Mouse (Mus musculus): ENCODE measurements around the gene Cntd1.
"Not testable (repeated sequence)": the region's sequence is repeated elsewhere in the genome, so short reads cannot be mapped to it uniquely, and the experiment has no call there.

Gene Cntd1

DNA sequence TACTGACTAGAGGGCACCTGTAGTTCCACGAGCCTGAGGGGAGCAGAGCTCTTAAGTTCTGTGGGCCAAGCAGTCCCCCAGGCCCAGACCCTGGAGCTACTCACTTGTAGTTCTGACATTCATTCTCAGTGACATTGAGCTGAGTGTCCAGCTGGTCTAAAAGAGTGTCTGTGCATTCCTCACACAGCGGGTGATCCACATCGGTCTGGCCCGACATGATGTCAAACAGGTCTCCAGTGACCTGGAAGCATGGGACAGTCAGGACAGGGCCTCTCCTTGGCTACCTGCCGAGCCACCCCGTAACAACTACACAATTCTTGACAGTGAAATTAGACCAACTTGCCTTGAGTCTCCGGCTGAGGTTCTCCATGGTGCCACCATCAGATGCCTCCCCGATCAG lies 16.4 kb downstream of the Cntd1 start:
- no peak for DNase-seq

DNA sequence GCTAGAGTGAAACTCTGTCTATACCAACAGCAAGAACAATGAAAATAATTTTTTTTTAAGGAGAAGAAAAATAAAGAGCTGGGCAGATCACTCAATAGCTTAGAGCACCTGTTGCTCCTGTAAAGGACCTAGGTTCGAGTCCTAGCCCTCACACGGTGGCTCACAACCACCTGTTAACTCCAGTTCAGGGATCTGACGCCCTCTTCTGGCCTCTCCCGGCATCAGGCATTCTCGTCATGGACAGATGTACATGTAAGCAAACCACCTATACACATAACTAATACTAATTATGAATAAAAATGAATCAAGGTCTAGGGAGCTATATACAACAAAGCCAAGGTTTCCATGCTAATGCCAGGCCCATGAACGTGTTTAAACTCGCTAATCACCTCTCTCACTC lies 22.1 kb downstream of the Cntd1 start:
- DNase-seq: no peak

DNA sequence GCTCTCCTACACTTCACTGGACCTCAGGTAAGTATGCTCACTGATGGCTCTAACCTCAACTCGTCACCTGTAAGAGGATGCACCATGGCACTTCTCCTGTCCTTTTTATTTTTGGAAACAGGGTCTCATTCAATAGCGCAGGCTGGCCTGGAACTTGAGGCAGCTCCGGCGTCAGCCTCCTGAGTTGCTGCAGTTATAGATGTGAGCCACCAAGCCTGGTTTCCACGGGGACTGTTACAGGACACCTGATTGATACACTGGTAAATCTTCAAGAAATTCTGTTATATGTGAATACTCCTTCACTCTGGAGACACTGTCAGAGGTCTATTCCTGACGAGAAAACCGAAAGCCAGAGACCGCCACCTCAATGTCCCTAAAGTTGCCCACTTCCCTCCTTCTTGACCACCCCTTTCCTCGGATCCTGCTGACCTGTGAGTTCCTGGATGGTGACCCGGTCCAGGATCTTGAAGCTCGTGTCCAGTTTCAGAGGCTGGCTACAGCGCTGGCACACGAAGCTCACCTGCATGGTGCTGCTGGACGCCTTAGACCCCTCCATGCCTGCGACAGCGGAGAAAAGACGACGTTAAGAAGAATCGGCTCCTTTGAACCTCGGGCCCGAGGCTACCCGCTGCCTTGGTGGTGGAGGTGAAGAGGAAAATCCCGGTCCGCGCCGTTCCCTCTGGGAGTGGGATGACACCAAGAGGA lies 22.6 kb downstream of the Cntd1 start:
- DNase-seq: no peak

DNA sequence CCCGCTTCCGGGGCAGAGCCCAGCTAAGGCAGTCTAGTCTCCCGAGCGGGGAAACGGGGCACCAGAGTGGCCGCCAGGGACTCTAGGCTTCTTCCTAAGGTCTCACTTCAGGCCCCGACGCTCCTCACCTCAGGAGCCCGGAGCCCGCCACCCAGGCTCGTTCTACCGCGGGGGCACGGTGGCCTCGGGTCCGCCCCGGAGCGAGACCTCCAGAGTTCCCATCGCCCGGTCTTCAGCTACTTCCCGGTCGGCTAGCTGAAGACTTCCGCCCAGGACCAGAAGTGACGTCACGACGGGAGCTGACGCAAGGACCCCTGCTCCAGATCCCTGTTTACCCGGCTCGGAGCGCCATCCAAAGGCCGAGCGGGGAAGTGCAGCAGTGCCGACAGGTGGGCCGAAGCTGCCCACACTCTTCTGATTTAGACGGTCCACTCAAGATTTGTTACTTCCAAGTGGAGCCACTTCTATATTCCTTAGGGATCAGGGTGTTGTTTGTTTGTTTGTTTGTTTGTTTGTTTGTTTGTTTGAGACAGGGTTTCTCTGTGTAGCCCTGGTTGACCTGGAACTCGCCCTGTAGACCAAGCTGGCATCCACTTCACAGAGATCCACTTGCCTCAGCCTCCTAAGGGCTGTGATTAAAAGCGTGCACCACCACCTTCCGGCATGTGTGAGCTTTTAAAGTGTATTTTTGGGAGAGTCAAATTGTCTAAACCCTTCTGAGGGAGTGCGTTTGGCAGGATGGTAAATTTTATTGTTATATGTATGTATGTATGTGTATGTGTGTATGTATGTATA lies 23.4 kb downstream of the Cntd1 start, which contains the start of gene Becn1:
TSS of gene Becn1 (minus strand) at position 283 of the 795 bp plus-strand sequence.
- DNase-seq: peak; percentile 99

DNA sequence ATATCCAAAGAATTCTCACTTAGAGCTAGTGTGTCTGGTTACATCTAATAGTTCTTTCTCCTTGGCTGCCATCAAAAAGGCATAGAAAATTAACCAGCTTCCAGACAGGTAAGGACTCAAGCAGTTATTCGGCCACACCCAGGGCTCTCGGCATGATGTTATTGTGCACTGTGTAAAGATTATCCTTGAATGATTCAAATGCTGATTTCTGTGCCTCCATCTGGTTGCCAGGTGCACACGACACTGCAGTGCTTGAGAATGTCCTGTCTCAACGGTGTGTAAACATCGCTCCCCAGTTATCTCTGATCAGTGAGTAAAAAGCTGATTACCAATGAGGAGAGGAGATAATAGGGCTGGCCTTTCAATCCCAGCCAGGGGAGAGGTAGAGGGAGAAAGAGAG lies 28.9 kb downstream of the Cntd1 start:
- DNase-seq: no peak

DNA sequence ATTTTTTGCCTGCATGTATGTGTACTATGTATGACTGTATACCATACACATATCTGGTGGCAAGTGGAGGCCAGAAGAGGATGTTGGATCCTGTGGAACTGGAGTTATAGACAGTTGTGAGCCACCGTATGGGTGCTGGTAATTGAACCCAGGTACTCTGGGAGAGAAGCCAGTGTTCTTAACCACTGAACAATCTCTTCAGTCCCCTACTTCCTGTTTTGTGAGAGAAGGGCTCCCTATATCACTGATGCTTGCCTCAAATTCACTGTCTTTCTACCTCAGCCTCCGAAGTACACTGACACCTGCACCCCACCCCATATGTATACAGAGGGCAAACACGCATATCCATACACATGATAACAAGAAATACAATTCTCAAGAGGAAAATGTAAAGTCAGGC lies 32.3 kb downstream of the Cntd1 start:
- DNase-seq: no peak

DNA sequence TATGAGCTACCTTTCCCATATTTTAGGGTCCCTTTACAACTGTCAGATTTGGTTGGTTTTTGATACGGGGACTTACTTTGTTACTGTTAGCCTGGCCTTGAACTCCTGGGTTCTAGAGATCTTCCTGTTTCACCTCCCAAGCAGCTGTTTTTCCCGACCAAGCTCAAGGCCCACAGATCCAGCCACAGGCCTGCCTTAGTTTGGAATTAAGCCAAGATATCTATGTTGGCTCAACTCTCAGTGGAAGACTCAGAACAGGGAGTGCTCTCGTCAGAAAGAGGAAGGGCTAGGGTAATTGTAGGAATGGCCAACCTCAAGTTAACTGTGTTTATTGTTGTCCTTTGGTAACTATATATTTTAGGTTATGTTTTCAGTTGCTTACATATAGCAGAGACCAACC lies 33.3 kb downstream of the Cntd1 start:
- DNase-seq: no peak

DNA sequence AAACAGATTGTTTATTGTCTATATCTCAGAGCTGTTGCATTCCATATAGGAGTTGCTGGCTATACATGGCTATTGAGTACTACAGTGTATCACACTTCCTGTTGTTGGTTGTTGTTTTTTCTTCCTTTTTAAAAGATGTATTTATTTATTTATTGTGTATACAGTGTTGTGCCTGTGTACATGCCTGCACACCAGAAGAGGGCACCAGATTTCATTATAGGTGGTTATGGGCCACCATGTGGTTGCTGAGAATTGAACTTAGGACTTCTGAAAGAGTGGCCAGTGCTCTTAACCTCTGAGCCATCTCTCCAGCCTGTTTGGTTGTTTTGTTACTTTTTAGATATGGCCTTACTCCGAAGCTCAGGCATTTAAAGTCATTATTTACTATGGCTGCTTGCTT lies 35.8 kb downstream of the Cntd1 start:
- no peak for DNase-seq

DNA sequence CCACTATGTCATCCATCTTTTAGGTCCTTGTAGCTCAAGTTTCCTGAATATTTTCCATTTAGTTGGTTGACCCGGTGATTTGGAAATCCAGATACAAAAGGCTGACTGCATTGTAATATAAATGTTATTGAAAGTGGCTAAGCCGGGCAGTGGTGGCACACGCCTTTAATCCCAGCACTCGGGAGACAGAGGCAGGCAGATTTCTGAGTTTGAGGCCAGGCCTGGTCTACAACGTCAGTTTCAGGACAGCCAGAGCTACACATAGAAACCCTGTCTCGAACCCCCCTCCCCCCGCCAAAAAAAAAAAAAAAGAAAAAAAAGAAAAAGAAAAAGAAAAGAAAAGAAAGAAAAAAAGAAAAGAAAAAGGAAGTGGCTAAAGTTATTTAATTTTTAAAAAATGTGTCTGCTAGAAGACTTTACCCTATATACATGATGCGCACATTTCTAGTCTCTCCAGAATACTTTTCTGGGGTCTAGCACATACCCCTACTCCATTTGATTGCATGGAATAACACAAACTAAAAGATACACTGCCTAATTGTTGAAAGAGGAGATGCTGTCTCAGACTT lies 36.4 kb downstream of the Cntd1 start:
- DNase-seq: no peak

DNA sequence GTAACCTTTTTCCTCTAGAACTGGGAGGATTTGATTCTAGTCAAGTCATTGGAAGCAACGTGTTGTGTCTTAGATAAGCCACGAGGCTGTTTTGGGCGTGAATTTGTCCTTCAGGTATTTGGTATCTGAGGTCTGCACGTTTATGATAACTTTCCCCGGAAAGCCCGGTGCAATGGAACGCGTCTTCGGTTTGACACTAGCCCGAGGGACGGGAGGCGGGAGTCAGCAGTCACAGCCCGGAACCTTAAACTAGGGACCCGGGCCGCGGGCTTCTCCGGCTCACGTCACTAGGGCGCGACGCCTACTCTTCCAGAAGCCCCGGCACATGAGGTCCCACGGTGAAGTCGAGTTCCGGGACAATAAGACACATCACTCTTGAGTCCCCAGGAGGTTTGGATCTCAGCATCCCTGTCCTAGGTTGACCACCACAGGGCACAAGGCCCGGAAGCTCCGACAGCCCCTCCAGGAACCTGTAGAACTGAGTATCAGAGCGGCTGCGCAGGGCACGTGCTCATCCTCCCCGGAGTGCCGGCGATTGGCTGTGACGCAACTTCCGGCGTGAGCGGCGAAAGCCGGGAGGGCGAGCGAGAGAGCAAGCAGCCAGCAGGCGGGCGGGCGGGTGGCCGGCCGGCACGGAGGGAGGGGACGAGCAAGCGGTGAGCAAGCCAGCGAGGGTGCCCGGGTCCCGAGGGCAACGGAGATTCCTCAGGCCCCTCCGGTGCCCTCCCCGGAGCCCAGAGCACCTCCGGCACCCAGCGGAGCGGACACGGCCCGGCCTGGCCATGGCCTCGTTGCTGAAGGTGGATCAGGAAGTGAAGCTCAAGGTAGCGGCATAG lies 37.1 kb downstream of the Cntd1 start, which contains the start of gene Psme3:
TSS of gene Psme3 (plus strand) at position 549 of the 836 bp plus-strand sequence.
- DNase-seq: peak; percentile 91

DNA sequence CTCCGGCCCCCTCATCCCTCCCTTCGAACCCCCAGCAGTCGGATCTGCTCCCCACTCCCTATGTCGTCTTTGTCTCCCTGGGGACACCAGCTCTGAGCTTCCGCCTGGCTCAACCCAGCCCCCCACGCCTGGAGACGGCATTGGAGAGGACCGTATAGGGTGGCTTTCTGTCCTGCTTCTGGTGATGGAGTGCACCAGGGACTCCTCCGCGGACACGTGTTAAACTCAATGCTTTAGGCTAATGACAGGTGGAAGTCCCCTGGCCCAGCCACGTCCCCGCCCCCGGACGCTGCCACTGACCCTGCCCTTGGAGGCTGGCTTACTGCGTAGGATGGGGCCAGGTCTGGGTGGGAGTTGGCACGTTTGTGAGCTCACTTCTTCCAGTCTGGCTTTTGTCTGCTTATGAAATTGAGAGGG lies 37.7 kb downstream of the Cntd1 start:
- no peak for DNase-seq

DNA sequence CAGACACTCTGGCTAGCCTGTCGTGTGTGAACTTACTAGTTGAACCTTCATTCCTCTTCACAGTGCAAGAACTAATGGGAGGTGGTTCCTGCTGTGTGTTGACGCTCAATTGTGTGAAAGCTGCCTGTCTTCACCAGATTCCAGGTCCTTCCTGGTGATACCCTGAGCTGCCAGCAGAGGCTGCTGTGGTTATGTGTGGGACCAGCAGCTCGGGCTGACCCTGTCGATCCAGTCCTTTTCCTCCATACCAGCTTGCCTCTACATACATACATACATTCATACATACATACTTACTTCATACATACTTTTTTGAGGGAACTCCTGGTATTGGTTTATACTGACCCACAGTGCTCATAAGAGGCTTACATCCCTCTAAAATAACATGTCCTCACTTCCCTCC lies 44.8 kb downstream of the Cntd1 start:
- peak; percentile 68 for DNase-seq

DNA sequence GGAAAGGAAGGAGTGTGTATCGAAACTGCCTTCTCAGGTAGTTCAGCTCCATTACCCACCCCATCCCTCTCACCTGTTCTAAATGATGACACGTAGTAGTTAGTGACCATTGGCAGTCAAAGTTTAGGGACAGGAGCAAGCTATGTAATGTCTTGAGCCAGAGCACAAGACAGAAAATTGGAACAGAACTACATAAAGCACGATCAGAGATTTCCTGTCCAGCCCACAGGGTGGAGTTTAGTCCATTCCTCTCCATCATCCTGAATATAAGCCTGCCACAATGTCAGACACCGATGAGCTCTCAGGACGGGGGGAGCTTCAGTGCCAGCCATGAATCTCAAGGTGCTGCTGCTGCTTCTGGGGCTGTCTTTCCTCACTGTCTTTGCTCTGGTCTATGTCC lies 46.0 kb downstream of the Cntd1 start, which contains the start of gene Aoc2:
TSS of gene Aoc2 (plus strand) at position 301 of the 400 bp plus-strand sequence.
- DNase-seq: no peak

DNA sequence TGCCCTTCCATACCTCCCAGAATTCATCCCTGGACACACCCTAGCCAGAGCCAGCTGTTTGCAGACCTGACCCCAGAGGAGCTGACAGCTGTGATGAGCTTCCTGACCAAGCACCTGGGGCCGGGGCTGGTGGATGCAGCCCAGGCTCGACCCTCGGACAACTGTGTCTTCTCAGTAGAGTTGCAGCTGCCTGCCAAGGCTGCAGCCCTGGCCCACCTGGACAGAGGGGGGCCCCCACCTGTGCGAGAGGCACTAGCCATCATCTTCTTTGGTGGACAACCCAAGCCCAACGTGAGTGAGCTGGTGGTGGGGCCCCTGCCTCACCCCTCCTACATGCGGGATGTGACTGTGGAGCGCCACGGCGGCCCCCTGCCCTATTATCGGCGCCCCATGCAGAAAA lies 46.4 kb downstream of the Cntd1 start:
- not testable (repeated sequence) for DNase-seq

DNA sequence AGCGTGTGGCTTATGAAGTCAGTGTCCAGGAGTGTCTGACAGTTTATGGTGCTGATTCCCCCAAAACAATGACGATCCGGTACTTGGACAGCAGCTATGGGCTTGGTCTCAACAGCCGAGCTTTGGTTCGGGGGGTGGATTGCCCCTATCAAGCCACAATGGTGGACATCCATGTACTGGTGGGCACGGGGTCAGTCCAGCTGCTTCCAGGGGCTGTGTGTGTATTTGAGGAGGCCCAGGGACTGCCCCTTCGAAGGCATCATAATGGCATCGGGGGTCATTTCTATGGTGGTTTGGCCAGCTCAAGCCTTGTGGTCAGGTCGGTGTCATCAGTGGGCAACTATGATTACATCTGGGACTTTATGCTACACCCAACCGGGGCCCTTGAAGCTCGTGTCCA lies 47.3 kb downstream of the Cntd1 start:
- DNase-seq: no peak

DNA sequence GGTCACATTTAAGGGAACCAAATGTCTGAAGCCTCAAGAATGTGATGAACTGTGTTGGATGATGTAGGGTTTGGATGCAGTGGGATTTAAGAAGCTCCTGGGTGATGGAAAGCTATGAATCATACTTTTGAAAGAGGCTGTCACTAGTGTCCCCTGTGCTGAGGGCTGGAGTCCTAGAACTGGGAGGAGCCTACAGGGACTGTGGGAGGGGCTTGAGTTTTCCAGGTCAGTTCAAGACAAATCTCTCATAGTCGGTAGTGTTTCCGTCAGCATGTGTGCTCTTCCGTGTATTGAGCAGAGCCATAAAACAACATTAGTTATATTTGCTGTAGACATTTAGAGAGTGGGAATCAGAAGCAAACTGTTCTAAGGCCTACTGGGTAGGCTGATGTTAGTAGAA lies 48.5 kb downstream of the Cntd1 start:
- no peak for DNase-seq

DNA sequence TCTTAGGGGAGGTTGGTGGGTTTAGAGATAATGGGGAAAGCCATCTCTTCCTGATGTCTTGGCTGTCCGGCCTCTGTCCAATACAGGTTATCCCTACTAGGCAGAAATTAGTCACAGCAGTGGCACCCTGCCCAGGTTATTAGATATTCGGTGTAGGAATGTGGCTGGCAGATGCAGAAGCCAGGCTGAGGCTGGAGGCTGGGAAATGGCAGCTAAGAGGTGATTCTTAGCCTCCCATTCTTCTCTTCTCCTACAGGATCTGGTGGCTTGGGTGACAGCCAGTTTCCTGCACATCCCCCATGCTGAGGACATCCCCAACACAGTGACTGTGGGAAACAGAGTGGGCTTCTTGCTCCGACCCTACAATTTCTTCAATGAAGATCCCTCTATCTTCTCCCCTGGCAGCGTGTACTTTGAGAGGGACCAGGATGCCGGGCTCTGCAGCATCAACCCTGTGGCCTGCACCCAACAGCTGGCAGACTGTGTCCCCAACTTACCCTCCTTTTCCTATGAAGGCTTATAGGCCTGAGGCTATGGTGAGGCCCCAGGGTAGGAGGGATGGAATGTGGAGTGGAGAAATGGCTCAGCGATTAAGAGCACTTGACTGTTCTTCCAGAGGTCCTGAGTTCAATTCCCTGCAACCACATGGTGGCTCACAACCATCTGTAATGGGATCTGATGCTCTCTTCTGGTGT lies 50.3 kb downstream of the Cntd1 start:
- DNase-seq: peak; percentile 15

DNA sequence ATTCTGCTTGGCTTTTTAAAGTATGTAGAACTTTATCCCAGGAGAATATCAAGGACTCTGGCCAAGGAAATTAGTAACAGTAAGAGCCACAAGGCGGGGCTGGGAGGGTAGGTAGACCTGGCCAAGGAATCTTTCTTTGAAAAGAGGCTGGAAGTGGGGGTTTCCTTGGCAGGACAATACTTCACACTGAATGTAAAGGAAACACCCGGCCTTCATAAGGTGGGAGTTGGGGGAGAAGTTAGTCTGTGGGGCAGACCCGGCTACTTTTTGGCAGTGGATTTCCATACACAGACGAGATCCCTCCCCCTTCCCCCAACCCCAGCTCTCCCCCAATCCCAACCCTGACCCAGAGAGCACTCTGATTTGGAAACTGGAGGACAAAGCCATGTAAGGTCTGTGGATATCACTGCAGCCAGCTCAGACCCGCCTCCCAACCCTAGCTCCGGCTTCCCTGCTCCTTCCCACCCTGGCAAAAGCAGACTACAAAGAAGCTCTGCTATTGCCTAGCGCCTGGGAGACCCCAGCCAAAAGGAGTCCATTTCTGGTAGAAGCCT lies 51.6 kb downstream of the Cntd1 start, which contains the start of gene Aoc3:
TSS of gene Aoc3 (plus strand) at position 235 of the 554 bp plus-strand sequence.
- no peak for DNase-seq

DNA sequence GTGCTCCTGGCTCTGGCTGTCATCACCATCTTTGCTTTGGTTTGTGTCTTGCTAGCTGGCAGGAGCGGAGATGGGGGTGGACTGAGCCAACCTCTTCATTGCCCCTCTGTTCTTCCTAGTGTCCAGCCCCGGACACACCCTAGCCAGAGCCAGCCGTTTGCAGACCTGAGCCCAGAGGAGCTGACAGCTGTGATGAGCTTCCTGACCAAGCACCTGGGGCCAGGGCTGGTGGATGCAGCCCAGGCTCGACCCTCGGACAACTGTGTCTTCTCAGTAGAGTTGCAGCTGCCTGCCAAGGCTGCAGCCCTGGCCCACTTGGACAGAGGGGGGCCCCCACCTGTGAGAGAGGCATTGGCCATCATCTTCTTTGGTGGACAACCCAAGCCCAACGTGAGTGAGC lies 52.1 kb downstream of the Cntd1 start:
- DNase-seq: not testable (repeated sequence)

DNA sequence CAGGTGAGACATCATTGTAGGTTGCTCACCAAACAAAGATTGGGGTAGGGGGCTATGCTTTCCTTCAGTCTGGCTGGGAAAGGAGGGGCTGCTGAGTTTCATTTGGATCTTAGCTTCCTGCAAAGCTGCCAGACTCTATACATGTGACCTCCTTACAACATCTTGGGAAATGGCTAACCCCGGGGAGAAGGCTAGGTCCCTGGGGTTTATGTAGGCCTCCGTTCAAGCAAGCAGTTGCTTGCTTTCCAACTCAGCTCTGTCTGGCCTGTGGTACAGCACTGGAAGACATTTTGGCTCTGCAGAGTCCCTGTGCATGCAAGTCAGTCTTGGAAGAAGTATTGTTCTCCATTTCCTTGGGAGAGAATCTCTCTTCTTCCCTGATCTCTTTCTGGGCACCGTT lies 53.7 kb downstream of the Cntd1 start:
- no peak for DNase-seq

DNA sequence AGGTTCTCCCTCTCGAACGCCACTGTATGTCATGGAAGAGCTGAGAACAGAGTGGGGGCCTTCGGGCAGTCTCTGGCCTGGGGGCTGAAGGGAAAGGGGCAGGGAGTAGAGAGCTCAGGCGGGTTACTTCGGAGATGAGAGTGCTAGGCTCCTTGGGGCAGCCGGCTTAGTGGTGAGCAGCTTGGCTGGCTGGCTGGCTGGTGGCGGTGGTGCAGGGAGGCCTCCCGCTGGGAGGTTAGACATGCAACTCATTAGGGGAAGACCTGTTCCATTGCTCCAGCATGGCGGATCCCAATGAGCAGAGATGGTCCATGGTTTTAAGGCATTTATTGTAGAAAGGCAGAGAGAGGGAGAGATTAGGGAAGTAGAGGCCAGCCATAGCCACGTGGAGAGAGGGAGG lies 55.2 kb downstream of the Cntd1 start:
- DNase-seq: no peak

DNA sequence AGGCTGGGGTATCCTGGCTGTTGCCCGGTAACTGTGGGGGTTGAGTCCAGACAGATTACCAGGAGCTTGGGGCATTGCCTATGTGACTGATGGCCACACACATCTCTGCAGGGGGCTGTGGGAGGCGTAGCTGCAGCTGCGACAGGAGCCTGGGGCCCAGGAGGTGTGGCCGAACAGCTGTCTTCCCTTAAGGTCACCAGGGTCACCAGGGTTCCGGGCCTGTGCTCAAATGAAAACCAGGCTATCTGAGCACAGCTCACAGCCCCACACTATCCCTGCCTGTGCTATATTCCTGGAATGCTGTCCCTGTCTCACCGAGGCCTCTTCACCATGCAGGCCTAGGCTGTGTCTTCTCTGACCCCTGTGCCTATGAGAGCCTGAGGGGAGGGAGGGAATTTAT lies 55.7 kb downstream of the Cntd1 start:
- no peak for DNase-seq
